Mouse (Mus musculus): Measurements from ENCODE around the gene Cxcr2. TPM values are rescaled to one million over a fixed set of nuclear protein-coding genes. Genes with fewer than 3 reads are reported as not detected.
"Not testable (repeated sequence)": the region's sequence is repeated elsewhere in the genome, so short reads cannot be mapped to it uniquely, and the experiment has no call there.

Gene Cxcr2
- polyA plus RNA-seq, 1 experiment from 2014 or later, result 0.07 TPM

DNA sequence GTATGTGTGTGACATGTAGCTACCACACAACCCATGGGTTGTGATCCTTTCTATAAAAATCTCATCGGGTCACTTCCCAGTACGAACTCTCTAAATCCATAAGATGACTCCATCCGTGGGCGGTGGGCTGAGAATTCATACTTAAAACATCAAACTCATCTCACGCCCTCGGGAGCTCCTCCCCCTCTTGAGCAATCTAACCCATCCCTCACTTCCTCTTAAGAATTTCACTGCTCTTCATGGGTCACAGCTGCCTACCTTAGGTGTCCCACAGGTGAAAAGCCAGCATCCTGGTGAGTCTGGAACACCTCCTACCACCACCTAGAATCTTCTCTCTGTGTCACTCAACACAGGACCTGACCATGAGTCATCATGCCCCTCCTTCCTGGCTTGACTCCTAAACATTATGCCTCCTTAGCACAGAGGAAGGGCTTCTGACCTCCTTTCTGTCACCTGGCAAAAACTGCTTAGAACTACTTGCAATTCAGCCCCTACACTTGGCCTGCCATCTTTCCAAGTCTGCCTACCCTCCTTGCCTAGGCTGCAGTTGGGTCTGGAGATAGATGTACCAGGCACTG, 1.7 kb downstream of the Cxcr2 start:
- H3K4me2 ChIP-seq, result no peak overlapping the region
- WGBS (ENCODE audit: insufficient replicate concordance), result 85% methylated on average over 6 of the region's 6 CpGs
- no peaks in the 10 kb centered on the region for H3K27me3 ChIP-seq (ENCODE audit: control insufficient read depth, insufficient read depth, low read length)
- H3K27ac ChIP-seq (ENCODE audit: low read depth, low read length), result no peak overlapping the region
- H3K36me3 ChIP-seq (ENCODE audit: control insufficient read depth, insufficient read depth, low read length), result no peaks in the 10 kb centered on the region
- H3K4me3 ChIP-seq (ENCODE audit: low read depth, low read length), result no peak overlapping the region
- peaks cover 13% of the 10 kb centered on the region for H3K4me1 ChIP-seq (ENCODE audit: control insufficient read depth, insufficient read depth, low read length)
- no peaks in the 10 kb centered on the region for H3K9me3 ChIP-seq (replicated peaks; ENCODE audit: control insufficient read depth, low read length)
- H3K9ac ChIP-seq (ENCODE audit: low read depth, low read length), result no peak overlapping the region
- no peak for ATAC-seq (replicated peaks; ENCODE audit: insufficient number of reproducible peaks, low FRiP score, low TSS enrichment)

- no peak for ATAC-seq (replicated peaks; ENCODE audit: insufficient number of reproducible peaks, low FRiP score, low TSS enrichment)
- Histone ChIP-seq H3K9ac (ENCODE audit: low read depth, low read length) (0 out of 2 replicates have a peak overlapping the region, but pooled peaks have one; percentile 3), H3K4me1 (ENCODE audit: control insufficient read depth, insufficient read depth, low read length) (peaks cover 10% of the 10 kb centered on the region), H3K36me3 (ENCODE audit: control insufficient read depth, insufficient read depth, low read length) (no peaks in the 10 kb centered on the region), H3K4me3 (ENCODE audit: low read depth, low read length) (no peak overlapping the region), H3K4me2 (peak overlapping the region; percentile 24), H3K9me3 (replicated peaks; ENCODE audit: control insufficient read depth, low read length) (no peaks in the 10 kb centered on the region), H3K27ac (ENCODE audit: low read depth, low read length) (peak overlapping the region; percentile 79), H3K27me3 (ENCODE audit: control insufficient read depth, insufficient read depth, low read length) (no peaks in the 10 kb centered on the region)
- 52% methylated on average over 14 of the region's 14 CpGs for WGBS (ENCODE audit: insufficient replicate concordance)
Observed at GRCm38 (mm10) chr1:74156381-74156910, 2.7 kb downstream of the Cxcr2 start.

GRCm38 (mm10) chr1:74159613-74160012, 5.8 kb downstream of the Cxcr2 start:
- not testable (repeated sequence) for H3K4me1 ChIP-seq (ENCODE audit: control insufficient read depth, insufficient read depth, low read length); H3K4me2 ChIP-seq; H3K27me3 ChIP-seq (ENCODE audit: control insufficient read depth, insufficient read depth, low read length); H3K27ac ChIP-seq (ENCODE audit: low read depth, low read length); H3K36me3 ChIP-seq (ENCODE audit: control insufficient read depth, insufficient read depth, low read length); H3K9me3 ChIP-seq (replicated peaks; ENCODE audit: control insufficient read depth, low read length); H3K4me3 ChIP-seq (ENCODE audit: low read depth, low read length); H3K9ac ChIP-seq (ENCODE audit: low read depth, low read length); ATAC-seq (replicated peaks; ENCODE audit: insufficient number of reproducible peaks, low FRiP score, low TSS enrichment)
- WGBS (ENCODE audit: insufficient replicate concordance), result 76% methylated on average over 4 of the region's 5 CpGs

DNA sequence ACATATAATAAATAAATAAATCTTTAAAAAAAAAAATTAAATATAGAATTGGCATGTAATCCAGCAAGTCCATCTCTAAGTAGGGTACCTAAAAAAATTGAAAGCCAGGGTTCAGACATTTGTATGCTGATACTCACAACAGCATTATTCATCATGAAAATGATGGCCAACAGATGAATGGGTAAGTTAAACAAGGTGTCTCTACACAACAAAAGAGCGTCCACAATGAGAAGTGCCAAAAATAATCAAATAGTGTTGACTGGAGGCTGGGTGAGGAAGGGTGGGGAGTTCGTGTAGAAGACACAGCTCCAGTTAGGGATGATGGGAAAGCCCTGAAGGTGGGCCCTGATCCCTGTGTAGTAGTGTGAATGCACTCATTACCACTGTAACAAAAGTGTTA, 6.2 kb downstream of the Cxcr2 start:
- no peak for ATAC-seq (replicated peaks; ENCODE audit: insufficient number of reproducible peaks, low FRiP score, low TSS enrichment)
- no peaks in the 10 kb centered on the region for H3K27me3 ChIP-seq (ENCODE audit: control insufficient read depth, insufficient read depth, low read length)
- no peaks in the 10 kb centered on the region for H3K9me3 ChIP-seq (replicated peaks; ENCODE audit: control insufficient read depth, low read length)
- no peak overlapping the region for H3K4me2 ChIP-seq
- no peaks in the 10 kb centered on the region for H3K36me3 ChIP-seq (ENCODE audit: control insufficient read depth, insufficient read depth, low read length)
- 52% methylated on average over 2 of the region's 2 CpGs for WGBS (ENCODE audit: insufficient replicate concordance)
- no peak overlapping the region for H3K27ac ChIP-seq (ENCODE audit: low read depth, low read length)
- H3K4me3 ChIP-seq (ENCODE audit: low read depth, low read length), result no peak overlapping the region
- peaks cover 7% of the 10 kb centered on the region for H3K4me1 ChIP-seq (ENCODE audit: control insufficient read depth, insufficient read depth, low read length)
- H3K9ac ChIP-seq (ENCODE audit: low read depth, low read length), result no peak overlapping the region

DNA sequence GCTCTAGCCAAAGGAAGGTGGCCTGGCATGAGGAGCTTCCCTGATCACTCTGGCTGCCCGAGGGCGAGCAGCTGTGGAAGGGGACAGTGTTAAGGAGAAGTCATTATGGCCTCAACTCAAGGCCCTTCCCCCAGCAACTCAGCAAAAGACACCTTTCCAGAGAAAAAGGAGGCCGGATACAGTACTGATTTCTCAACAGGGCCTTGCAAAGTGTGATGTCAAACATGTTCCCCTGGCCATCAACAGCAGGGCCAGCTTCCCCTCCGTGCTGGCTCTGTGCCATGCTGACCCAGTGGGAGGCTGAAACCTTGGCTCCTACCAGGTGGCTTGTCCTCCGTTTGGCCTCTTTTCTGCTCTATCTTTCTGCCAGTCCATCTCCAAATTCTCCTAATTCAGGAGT, 13.3 kb downstream of the Cxcr2 start:
- Histone ChIP-seq H3K9me3 (replicated peaks; ENCODE audit: control insufficient read depth, low read length) (no peaks in the 10 kb centered on the region), H3K4me1 (ENCODE audit: control insufficient read depth, insufficient read depth, low read length) (no peaks in the 10 kb centered on the region)
- 73% methylated on average over 5 of the region's 5 CpGs for WGBS (ENCODE audit: insufficient replicate concordance)

GRCm38 (mm10) chr1:74169721-74170120, 15.9 kb downstream of the Cxcr2 start:
- Histone ChIP-seq H3K4me2 (no peak overlapping the region), H3K4me3 (ENCODE audit: low read depth, low read length) (no peak overlapping the region), H3K27ac (ENCODE audit: low read depth, low read length) (no peak overlapping the region), H3K36me3 (ENCODE audit: control insufficient read depth, insufficient read depth, low read length) (no peaks in the 10 kb centered on the region), H3K9me3 (replicated peaks; ENCODE audit: control insufficient read depth, low read length) (no peaks in the 10 kb centered on the region), H3K9ac (ENCODE audit: low read depth, low read length) (no peak overlapping the region), H3K27me3 (ENCODE audit: control insufficient read depth, insufficient read depth, low read length) (no peaks in the 10 kb centered on the region), H3K4me1 (ENCODE audit: control insufficient read depth, insufficient read depth, low read length) (no peaks in the 10 kb centered on the region)
- 81% methylated on average over 3 of the region's 3 CpGs for WGBS (ENCODE audit: insufficient replicate concordance)
- ATAC-seq (replicated peaks; ENCODE audit: insufficient number of reproducible peaks, low FRiP score, low TSS enrichment), result no peak

More for the DNA sequence above, 13.3 kb downstream of the Cxcr2 start:
- H3K9ac ChIP-seq (ENCODE audit: low read depth, low read length), result no peak overlapping the region
- no peak for ATAC-seq (replicated peaks; ENCODE audit: insufficient number of reproducible peaks, low FRiP score, low TSS enrichment)
- H3K36me3 ChIP-seq (ENCODE audit: control insufficient read depth, insufficient read depth, low read length), result no peaks in the 10 kb centered on the region
- no peak overlapping the region for H3K4me2 ChIP-seq
- no peaks in the 10 kb centered on the region for H3K27me3 ChIP-seq (ENCODE audit: control insufficient read depth, insufficient read depth, low read length)
- H3K4me3 ChIP-seq (ENCODE audit: low read depth, low read length), result no peak overlapping the region
- H3K27ac ChIP-seq (ENCODE audit: low read depth, low read length), result no peak overlapping the region

GRCm38 (mm10) chr1:74172722-74173121, 18.9 kb downstream of the Cxcr2 start:
- Histone ChIP-seq H3K27me3 (ENCODE audit: control insufficient read depth, insufficient read depth, low read length) (no peaks in the 10 kb centered on the region), H3K9me3 (replicated peaks; ENCODE audit: control insufficient read depth, low read length) (no peaks in the 10 kb centered on the region), H3K4me1 (ENCODE audit: control insufficient read depth, insufficient read depth, low read length) (no peaks in the 10 kb centered on the region), H3K4me3 (ENCODE audit: low read depth, low read length) (no peak overlapping the region), H3K27ac (ENCODE audit: low read depth, low read length) (no peak overlapping the region), H3K9ac (ENCODE audit: low read depth, low read length) (no peak overlapping the region), H3K36me3 (ENCODE audit: control insufficient read depth, insufficient read depth, low read length) (no peaks in the 10 kb centered on the region), H3K4me2 (no peak overlapping the region)
- no peak for ATAC-seq (replicated peaks; ENCODE audit: insufficient number of reproducible peaks, low FRiP score, low TSS enrichment)
- WGBS (ENCODE audit: insufficient replicate concordance), result 52% methylated on average over 3 of the region's 3 CpGs

DNA sequence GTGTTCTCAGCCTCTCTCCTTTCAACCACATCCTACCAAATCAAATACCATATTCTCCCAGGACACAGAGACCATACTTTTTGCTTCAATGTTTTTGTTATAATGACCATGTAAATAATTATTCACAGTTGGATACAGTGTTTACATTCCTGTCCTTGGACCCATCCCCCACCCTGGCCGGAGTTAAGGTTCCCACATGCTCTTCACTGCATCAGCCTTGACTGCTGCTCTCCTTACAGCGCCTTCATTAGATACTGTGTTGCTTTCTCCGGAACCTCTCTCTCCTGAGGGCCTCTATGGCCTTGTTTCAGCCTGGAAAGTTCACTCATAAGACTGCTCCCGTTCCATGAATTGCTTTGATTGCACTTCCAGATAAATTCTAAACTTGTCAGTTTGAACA, 21.9 kb downstream of the Cxcr2 start:
- H3K27me3 ChIP-seq (ENCODE audit: control insufficient read depth, insufficient read depth, low read length), result no peaks in the 10 kb centered on the region
- peaks cover 8% of the 10 kb centered on the region; the same call in 1 of the 2 replicates for H3K4me1 ChIP-seq (ENCODE audit: control insufficient read depth, insufficient read depth, low read length)
- no peaks in the 10 kb centered on the region for H3K9me3 ChIP-seq (replicated peaks; ENCODE audit: control insufficient read depth, low read length)
- 64% methylated on average over 4 of the region's 4 CpGs for WGBS (ENCODE audit: insufficient replicate concordance)
- no peak overlapping the region for H3K4me2 ChIP-seq
- H3K9ac ChIP-seq (ENCODE audit: low read depth, low read length), result no peak overlapping the region
- no peak overlapping the region for H3K27ac ChIP-seq (ENCODE audit: low read depth, low read length)
- H3K36me3 ChIP-seq (ENCODE audit: control insufficient read depth, insufficient read depth, low read length), result no peaks in the 10 kb centered on the region
- no peak overlapping the region for H3K4me3 ChIP-seq (ENCODE audit: low read depth, low read length)
- ATAC-seq (replicated peaks; ENCODE audit: insufficient number of reproducible peaks, low FRiP score, low TSS enrichment), result no peak

DNA sequence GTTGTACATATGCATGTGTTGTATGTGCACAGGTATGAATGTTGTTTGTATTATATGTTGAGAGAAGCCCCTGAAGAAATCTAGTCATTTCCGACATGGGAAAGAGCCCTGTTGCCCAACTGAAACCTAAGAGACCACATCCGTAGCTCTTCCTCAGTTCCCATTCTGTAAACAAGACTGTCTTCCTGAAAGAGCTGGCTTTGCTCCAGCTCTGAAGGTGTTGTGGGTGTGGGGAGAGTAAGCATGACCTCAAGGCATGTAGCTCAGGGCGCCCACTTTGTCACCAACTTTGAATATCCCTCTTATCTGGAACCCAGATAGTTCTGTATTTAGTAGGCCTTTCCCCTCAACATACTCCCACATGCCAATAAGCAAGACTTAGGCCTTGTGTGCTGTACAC, 24.8 kb downstream of the Cxcr2 start:
- Histone ChIP-seq H3K9me3 (replicated peaks; ENCODE audit: control insufficient read depth, low read length) (no peaks in the 10 kb centered on the region), H3K4me2 (no peak overlapping the region), H3K4me3 (ENCODE audit: low read depth, low read length) (no peak overlapping the region), H3K36me3 (ENCODE audit: control insufficient read depth, insufficient read depth, low read length) (no peaks in the 10 kb centered on the region), H3K27ac (ENCODE audit: low read depth, low read length) (peak overlapping the region; percentile 29; the same call in 1 of the 2 replicates), H3K27me3 (ENCODE audit: control insufficient read depth, insufficient read depth, low read length) (no peaks in the 10 kb centered on the region), H3K9ac (ENCODE audit: low read depth, low read length) (no peak overlapping the region), H3K4me1 (ENCODE audit: control insufficient read depth, insufficient read depth, low read length) (peaks cover 8% of the 10 kb centered on the region; the same call in 1 of the 2 replicates)
- no peak for ATAC-seq (replicated peaks; ENCODE audit: insufficient number of reproducible peaks, low FRiP score, low TSS enrichment)
- 71% methylated on average over 3 of the region's 3 CpGs for WGBS (ENCODE audit: insufficient replicate concordance)

All from heart, embryonic 11.5 days (tissue).